ENCODE assay signal across 19 mouse cellular contexts in the genomic region with DNA sequence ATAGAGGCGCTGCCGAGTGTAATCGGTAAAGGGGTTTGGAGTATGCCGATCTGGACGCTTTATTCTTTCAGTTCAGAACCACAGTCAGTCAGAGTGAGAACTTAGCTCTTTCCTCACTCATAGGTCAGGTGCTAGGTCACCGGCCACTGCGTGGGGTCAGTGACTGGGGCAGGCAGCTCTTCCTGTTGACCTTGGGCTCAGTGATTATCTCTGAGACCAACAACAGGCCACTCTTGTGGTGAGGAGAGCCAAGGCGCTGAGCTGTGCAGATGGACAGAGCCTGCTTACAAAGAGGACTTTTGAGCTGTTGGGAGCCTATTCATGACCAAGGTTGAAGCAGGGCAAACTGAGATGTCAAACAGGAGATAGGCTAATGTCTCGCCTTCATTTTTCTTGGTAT.
A peak's percentile ranks its signal among the peaks of the same experiment; 100 is the strongest.
DNase-seq lines count a peak whose midpoint lies in the region; ATAC-seq lines count a peak whose summit lies in the region.
"Had no signal": no experiment of that assay in that cellular context is flagged by ENCODE, and none has a peak within 500 bp of the region (broad histone marks: within the 10 kb centered on the region; RNA-seq: fewer than 3 reads in every experiment).

No protein-coding gene starts in this region.

- H3K9ac ChIP-seq in liver, embryonic 12.5 days, result no peak overlapping the region
- H3K9ac ChIP-seq: liver, embryonic 15.5 days had no signal

- H3K27ac ChIP-seq in liver, embryonic 12.5 days, result no peak overlapping the region
- H3K27ac ChIP-seq: left cerebral cortex, adult 2 months; liver, embryonic 15.5 days had no signal

- no peak overlapping the region for H3K4me3 ChIP-seq in liver, embryonic 12.5 days
- H3K4me3 ChIP-seq: left cerebral cortex, adult 2 months; liver, embryonic 15.5 days; myocyte had no signal

- no peaks in the 10 kb centered on the region for H3K27me3 ChIP-seq in liver, embryonic 12.5 days (replicated peaks)
- H3K27me3 ChIP-seq: liver, embryonic 15.5 days had no signal

- DNase-seq in adrenal gland, postnatal 25 days, result peak; percentile 11
- no peak for DNase-seq in adrenal gland, adult 8-10 months
- peak; percentile 9 for DNase-seq in 416B (ENCODE audit: low read depth)
- DNase-seq in embryo, embryonic 11 days, result peak; percentile 31
- DNase-seq in layer of hippocampus, adult 11-12 months (ENCODE audit: low spot score), result no peak
- DNase-seq: cerebellum, adult 9-10 months; kidney, adult 18-20 months; kidney, postnatal 25 days; layer of hippocampus, adult 9-11 months; left cerebral cortex, postnatal 4 days; lung, postnatal 14 days; midbrain, embryonic 14.5 days; right cerebral cortex, postnatal 25 days; thymus, adult 2 months had no signal

- no peaks in the 10 kb centered on the region for H3K4me1 ChIP-seq in liver, embryonic 12.5 days
- H3K4me1 ChIP-seq: liver, embryonic 15.5 days had no signal

- H3K36me3 ChIP-seq in liver, embryonic 12.5 days, result no peaks in the 10 kb centered on the region
- H3K36me3 ChIP-seq: liver, embryonic 15.5 days had no signal

- WGBS in liver, embryonic 12.5 days (ENCODE audit: insufficient replicate concordance), result 49% methylated on average over 9 of the region's 9 CpGs

- 0 out of 2 replicates have a peak, but pooled peaks have one; percentile 51 for ATAC-seq in liver, embryonic 12.5 days
- ATAC-seq in inflammation-experienced regulatory T-cells, adult 6 months, result no peak

- H3K9me3 ChIP-seq in liver, embryonic 12.5 days (replicated peaks), result no peaks in the 10 kb centered on the region
- H3K9me3 ChIP-seq: liver, embryonic 15.5 days had no signal

- H3K4me2 ChIP-seq in liver, embryonic 12.5 days, result no peak overlapping the region
- H3K4me2 ChIP-seq: liver, embryonic 15.5 days had no signal

Comparison
In these comparisons a context has a peak if more than half of its experiments do, and no peak if none do; other contexts are left out.
1. DNase-seq: peak in adrenal gland, postnatal 25 days (single experiment), 416B (single experiment) and embryo, embryonic 11 days (single experiment); none in adrenal gland, adult 8-10 months (single experiment) and layer of hippocampus, adult 11-12 months (single experiment).